Mouse (Mus musculus) stomach, postnatal 0 days (tissue): ENCODE data around the gene Tmtc4. TPM values are rescaled to one million over a fixed set of nuclear protein-coding genes. Genes with fewer than 3 reads are reported as not detected.

Experiments
- ATAC-seq: fragments of 200-750 bp; cut with Nextera tagmentation; 2 replicates; pipeline ENCODE4 v1.8.0; 2017; ENCODE audit not compliant: low FRiP score, low TSS enrichment
- DNase-seq: peaks from one replicate; pipeline ENCODE4 v3.0.0-alpha.2; 2016; ENCODE audit warnings: low spot score
- H3K27ac ChIP-seq: fragments of 300-500 bp; sonication (generic); replicated peaks from 2 replicates; pipeline ENCODE4 v1.5.1; 2014; ENCODE audit warnings: mild to moderate bottlenecking, control low read depth
- H3K27me3 ChIP-seq: fragments of 300-500 bp; sonication (generic); 2 replicates; pipeline ENCODE4 v1.6.1; 2014; ENCODE audit warnings: low read length; ENCODE audit not compliant: control insufficient read depth, insufficient read depth
- H3K36me3 ChIP-seq: fragments of 300-500 bp; sonication (generic); 2 replicates; pipeline ENCODE4 v1.6.1; 2014; ENCODE audit warnings: low read length, mixed read lengths; ENCODE audit not compliant: control insufficient read depth, insufficient read depth
- H3K4me1 ChIP-seq: fragments of 300-500 bp; sonication (generic); replicated peaks from 2 replicates; pipeline ENCODE4 v1.6.1; 2014; ENCODE audit warnings: antibody characterized with exemption; ENCODE audit not compliant: control insufficient read depth, insufficient read depth
- H3K4me2 ChIP-seq: fragments of 300-500 bp; sonication (generic); replicated peaks from 2 replicates; pipeline ENCODE4 v1.6.1; 2014; ENCODE audit warnings: low read depth, mild to moderate bottlenecking, control low read depth, moderate library complexity
- H3K4me3 ChIP-seq: fragments of 300-500 bp; sonication (generic); 2 replicates; pipeline ENCODE4 v1.5.1; 2014; ENCODE audit warnings: low read depth, low read length, control low read depth
- H3K9ac ChIP-seq: fragments of 300-500 bp; sonication (generic); 2 replicates; pipeline ENCODE4 v1.6.1; 2014; ENCODE audit warnings: mild to moderate bottlenecking, low read length, control low read depth, mixed read lengths
- H3K9me3 ChIP-seq: fragments of 300-500 bp; sonication (generic); 2 replicates; pipeline ENCODE4 v1.6.1; 2016; ENCODE audit warnings: low read length; ENCODE audit not compliant: control insufficient read depth
- CTCF ChIP-seq: IDR thresholded peaks from 2 replicates; pipeline ENCODE4 v1.5.1; 2016; ENCODE audit warnings: antibody characterized with exemption, low read depth, mild to moderate bottlenecking, moderate library complexity
- EP300 ChIP-seq: optimal IDR thresholded peaks from 2 replicates; pipeline ENCODE3; 2016; ENCODE audit warnings: antibody characterized with exemption
- WGBS: fragments of 180-500 bp; shearing (Covaris S2); extraction: QIAGEN DNeasy Blood & Tissue Kit; methylation state at CpG from one replicate; pipeline ENCODE4 v1.1.7; 2014; 5-methylcytosine and 5-hydroxymethylcytosine counted together
- polyA plus RNA-seq: library from polyadenylated mRNA; unstranded; fragments of >200 nt; fragmentation: Nextera tagmentation; extraction: Ambion mirVana; gene quantifications from 2 replicates; pipeline ENCODE4 v1.2.1, GENCODE M21; 2015

Tmtc4 gene
- polyA plus RNA-seq, 1 experiment from 2014 or later: 9.2 TPM

DNA sequence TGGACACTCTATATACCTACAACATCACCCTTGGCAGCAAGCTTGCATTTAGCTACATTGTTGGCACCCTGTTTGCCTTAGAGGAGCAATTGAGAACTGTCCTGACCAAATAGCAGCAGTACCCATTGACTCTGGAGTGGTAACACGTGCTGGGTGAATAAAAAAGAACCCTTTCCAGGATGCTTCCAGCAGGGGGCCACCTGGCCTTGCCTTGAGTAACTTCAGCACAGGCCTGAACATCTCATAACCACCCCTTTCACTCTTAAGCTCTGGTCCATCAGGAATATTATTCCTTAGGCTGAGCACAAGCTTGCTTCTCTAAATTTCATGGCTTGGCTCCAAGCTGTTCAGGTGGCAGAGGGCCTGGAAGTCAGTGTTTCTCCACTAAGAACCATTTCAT lies 30.5 kb downstream of the Tmtc4 start:
- no peak overlapping the region for H3K4me3 ChIP-seq
- H3K4me1 ChIP-seq: no peaks in the 10 kb centered on the region
- TF ChIP-seq EP300 (no peak), CTCF (peak; percentile 84)
- H3K9ac ChIP-seq: no peak overlapping the region
- H3K36me3 ChIP-seq: no peaks in the 10 kb centered on the region; the same call in 1 of the 2 replicates
- no peaks in the 10 kb centered on the region for H3K27me3 ChIP-seq
- no peak overlapping the region for H3K27ac ChIP-seq
- no peaks in the 10 kb centered on the region for H3K9me3 ChIP-seq
- 13% methylated on average over 1 of the region's 1 CpGs for WGBS
- ATAC-seq (peak; percentile 74; the same call in 1 of the 2 replicates), DNase-seq (peak; percentile 64)
- H3K4me2 ChIP-seq: no peak overlapping the region

DNA sequence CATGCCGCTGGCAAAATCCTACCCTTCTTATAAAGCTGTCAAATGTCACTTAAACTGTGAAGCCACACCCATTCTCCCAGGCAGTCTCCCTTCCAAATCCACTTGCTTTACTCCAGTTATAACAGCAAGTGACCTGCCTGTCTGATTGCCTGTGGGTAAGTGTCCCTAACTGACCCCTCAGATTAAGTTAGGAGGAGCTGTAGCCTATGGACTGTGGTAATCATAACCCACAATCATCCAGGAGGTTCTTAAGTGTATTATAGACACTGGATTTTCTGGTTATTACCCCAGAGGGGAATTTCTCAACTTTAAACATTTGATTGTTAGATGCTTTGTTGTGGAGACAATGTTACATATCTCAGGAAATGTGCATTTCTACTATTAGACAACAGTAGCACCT lies 31.3 kb downstream of the Tmtc4 start:
- H3K4me1 ChIP-seq: no peaks in the 10 kb centered on the region
- 87% methylated on average over 1 of the region's 1 CpGs for WGBS
- no peak overlapping the region for H3K4me2 ChIP-seq
- H3K27me3 ChIP-seq: no peaks in the 10 kb centered on the region
- no peak overlapping the region for H3K9ac ChIP-seq
- no peak for ATAC-seq
- no peaks in the 10 kb centered on the region for H3K9me3 ChIP-seq
- DNase-seq: no peak
- H3K27ac ChIP-seq: no peak overlapping the region
- no peaks in the 10 kb centered on the region; the same call in 1 of the 2 replicates for H3K36me3 ChIP-seq
- no peak overlapping the region for H3K4me3 ChIP-seq
- no peak for TF ChIP-seq CTCF
- TF ChIP-seq EP300: no peak

DNA sequence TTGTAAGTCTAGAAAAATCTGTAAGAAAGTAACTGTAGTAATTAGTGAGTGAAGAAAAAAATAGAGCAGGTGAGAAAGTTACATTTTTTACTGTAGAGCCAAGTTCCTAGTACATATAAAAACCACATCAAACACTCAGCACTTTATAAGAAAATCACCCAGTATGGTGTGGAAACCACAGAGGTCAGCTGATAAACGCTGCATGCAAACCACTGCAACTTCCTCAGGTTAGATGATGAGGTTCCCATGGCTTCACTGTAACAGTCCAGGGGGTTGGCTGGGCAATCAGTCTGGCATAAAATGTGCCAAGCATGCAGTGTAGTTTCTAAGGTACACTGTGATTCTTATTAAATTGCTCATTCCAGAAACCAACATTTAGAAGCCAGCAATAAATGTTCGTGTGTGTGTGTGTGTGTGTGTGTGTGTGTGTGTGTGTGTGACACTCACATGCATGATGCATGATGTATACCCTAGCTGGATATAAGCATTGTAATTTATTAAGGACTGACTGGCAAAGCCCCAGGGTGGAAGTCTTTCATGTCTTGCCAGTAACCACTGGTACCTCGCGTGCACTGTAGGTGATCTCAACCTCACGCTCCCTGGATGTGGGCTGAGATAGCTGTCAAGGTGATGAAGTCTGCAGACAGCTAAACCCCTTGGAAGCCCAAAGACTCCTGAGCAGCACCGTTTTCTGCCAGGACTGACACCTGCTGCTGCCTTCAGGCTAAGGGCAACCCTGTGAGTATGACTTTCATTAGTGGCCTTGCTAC lies 32.0 kb downstream of the Tmtc4 start:
- Histone ChIP-seq H3K4me1 (no peaks in the 10 kb centered on the region), H3K9ac (no peak overlapping the region), H3K27me3 (no peaks in the 10 kb centered on the region), H3K4me3 (no peak overlapping the region), H3K27ac (no peak overlapping the region), H3K4me2 (no peak overlapping the region), H3K9me3 (no peaks in the 10 kb centered on the region), H3K36me3 (no peaks in the 10 kb centered on the region; the same call in 1 of the 2 replicates)
- no peak for TF ChIP-seq CTCF
- TF ChIP-seq EP300: no peak
- ATAC-seq (no peak), DNase-seq (no peak)
- WGBS: 74% methylated on average over 6 of the region's 6 CpGs

DNA sequence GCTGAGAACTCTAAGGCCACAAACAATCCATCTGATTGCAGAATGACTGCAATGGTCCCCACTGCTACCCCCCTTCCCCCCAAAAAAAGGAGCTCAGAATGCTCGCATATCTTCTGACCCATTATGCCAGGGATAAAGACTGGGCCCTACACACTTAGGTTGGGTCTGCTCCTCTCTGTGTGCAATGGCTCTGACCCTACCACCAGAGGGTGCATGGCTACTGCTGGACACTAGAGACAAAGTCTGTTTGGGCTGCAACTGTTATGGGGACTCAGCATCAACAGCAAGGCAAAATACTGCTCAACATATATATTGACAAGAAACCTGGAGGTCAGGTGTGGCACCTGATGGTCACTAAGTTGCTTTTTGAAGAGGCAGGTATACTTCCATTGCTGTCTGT lies 32.9 kb downstream of the Tmtc4 start:
- Histone ChIP-seq H3K27ac (no peak overlapping the region), H3K4me2 (no peak overlapping the region), H3K27me3 (no peaks in the 10 kb centered on the region), H3K9me3 (no peaks in the 10 kb centered on the region), H3K36me3 (no peaks in the 10 kb centered on the region; the same call in 1 of the 2 replicates), H3K4me3 (no peak overlapping the region), H3K9ac (no peak overlapping the region), H3K4me1 (no peaks in the 10 kb centered on the region)
- WGBS: 100% methylated on average over 1 of the region's 1 CpGs
- no peak for DNase-seq
- ATAC-seq: peak; percentile 49; the same call in 1 of the 2 replicates
- peak; percentile 68 for TF ChIP-seq CTCF
- TF ChIP-seq EP300: no peak

DNA sequence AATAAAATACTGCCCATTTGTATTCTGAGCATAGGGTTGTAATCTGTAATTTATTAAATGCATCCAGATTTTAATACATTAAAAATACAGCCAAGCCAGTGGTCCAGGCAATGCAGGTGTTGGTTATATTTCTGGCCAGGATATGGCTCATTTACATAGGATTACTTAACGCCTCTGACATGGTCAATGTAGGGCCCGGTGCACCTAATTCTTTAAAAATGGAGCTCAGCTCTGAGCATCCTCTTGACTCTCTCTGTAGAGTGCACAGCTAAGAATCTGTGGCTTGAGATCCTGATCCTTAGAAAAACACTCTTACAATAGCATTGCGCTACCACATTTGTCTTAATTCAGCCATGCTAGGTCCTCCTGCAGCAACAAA lies 40.4 kb downstream of the Tmtc4 start:
- TF ChIP-seq CTCF (no peak), EP300 (no peak)
- H3K36me3 ChIP-seq: no peaks in the 10 kb centered on the region
- H3K27ac ChIP-seq: no peak overlapping the region
- no peak overlapping the region for H3K4me3 ChIP-seq
- no peak overlapping the region for H3K4me2 ChIP-seq
- no peaks in the 10 kb centered on the region for H3K27me3 ChIP-seq
- ATAC-seq (no peak), DNase-seq (no peak)
- H3K4me1 ChIP-seq: no peaks in the 10 kb centered on the region
- 93% methylated on average over 3 of the region's 3 CpGs for WGBS
- no peaks in the 10 kb centered on the region for H3K9me3 ChIP-seq
- H3K9ac ChIP-seq: no peak overlapping the region

DNA sequence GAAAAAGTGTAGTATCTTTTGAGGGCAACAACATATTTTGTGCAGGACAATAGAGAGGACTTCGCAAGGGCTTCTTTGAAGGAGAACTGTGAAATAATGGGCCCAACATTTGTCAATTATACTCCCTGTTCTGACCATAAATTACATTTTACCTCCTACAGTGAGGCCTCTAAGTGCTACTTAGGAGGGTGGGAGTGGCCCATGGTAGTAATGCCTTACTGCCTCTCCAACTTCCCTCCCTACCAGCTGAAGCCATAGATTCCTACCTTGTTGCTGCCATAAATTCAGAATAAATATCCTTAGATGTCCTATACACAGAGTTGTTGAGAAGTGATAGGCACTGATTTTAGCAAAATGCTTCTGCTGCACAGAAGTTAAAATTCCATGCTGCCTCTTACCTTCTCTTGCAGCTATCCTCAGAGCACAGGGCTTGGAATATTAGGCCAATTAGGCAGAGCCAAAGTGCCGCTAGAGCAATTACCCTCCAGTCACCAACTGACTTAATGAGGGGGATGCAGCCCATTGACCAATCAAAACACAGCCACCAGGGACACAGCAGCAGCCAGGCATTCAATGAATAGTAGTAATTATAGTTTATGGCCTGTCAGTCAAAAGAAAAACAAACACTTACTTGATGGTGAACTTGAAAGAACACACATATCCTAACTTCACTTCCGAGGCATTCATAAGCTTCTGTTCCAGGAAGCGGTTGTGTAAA lies 40.9 kb downstream of the Tmtc4 start:
- no peak overlapping the region for H3K4me2 ChIP-seq
- H3K27me3 ChIP-seq: no peaks in the 10 kb centered on the region
- H3K9ac ChIP-seq: no peak overlapping the region
- no peaks in the 10 kb centered on the region for H3K9me3 ChIP-seq
- H3K27ac ChIP-seq: no peak overlapping the region
- DNase-seq (no peak), ATAC-seq (no peak)
- H3K4me3 ChIP-seq: no peak overlapping the region
- TF ChIP-seq CTCF: no peak
- no peak for TF ChIP-seq EP300
- H3K36me3 ChIP-seq: no peaks in the 10 kb centered on the region
- no peaks in the 10 kb centered on the region for H3K4me1 ChIP-seq
- WGBS: 82% methylated on average over 4 of the region's 4 CpGs
